Mouse (Mus musculus): Measurements from ENCODE around the gene Galr3. TPM values are rescaled to one million over a fixed set of nuclear protein-coding genes. Genes with fewer than 3 reads are reported as not detected.
A peak's percentile ranks its signal among the peaks of the same experiment; 100 is the strongest.

Gene Galr3
- total and polyA plus RNA-seq, 3 experiments: 0.70 to 1.6 (median 1.2) TPM

GRCm38 (mm10) chr15:79062376-79063159 lies 20.9 kb downstream of the Galr3 start, which contains the start of gene Ankrd54 (continued):
- peak; percentile 60 for TF ChIP-seq NRF1 (IDR thresholded peaks at IDR 0.05; ENCODE audit: low read depth, low read length)
- peak; percentile 93 for TF ChIP-seq MXI1 (IDR thresholded peaks at IDR 0.05; ENCODE audit: low read depth, low read length)
- TF ChIP-seq MAZ (IDR thresholded peaks at IDR 0.05; ENCODE audit: low read depth, low read length): peak; percentile 64; the same call in 1 of the 2 replicates
- no peak for TF ChIP-seq JUND (conservative IDR thresholded peaks at IDR 0.05; ENCODE audit: low read depth, low read length)

- TF ChIP-seq MAFK (IDR thresholded peaks at IDR 0.05; ENCODE audit: insufficient replicate concordance, low read length) (no peak), TCF12 (IDR thresholded peaks at IDR 0.05; ENCODE audit: low read depth, low read length) (no peak; the same call in 1 of the 2 replicates), JUN (IDR thresholded peaks at IDR 0.05; ENCODE audit: insufficient read depth, low read depth, low read length) (peak; percentile 81), ELF1 (IDR thresholded peaks at IDR 0.05; ENCODE audit: low read depth, low read length) (no peak; the same call in 1 of the 2 replicates), RAD21 (IDR thresholded peaks at IDR 0.05; ENCODE audit: low read depth, low read length) (no peak), TBP (conservative IDR thresholded peaks at IDR 0.05; ENCODE audit: low read depth, low read length) (0 out of 2 replicates have a peak, but pooled peaks have one; percentile 37), SIN3A (IDR thresholded peaks at IDR 0.05; ENCODE audit: low read length) (peak; percentile 68; the same call in 1 of the 2 replicates), MAX (IDR thresholded peaks at IDR 0.05; ENCODE audit: low read length) (no peak), POLR2AphosphoS2 (IDR thresholded peaks at IDR 0.05; ENCODE audit: low read depth, low read length) (no peak), POLR2A (IDR thresholded peaks at IDR 0.05; ENCODE audit: low read depth, low read length) (no peak), CHD2 (IDR thresholded peaks at IDR 0.05; ENCODE audit: low read length) (no peak), CTCF (conservative IDR thresholded peaks at IDR 0.05 in 1 of 2, IDR thresholded peaks at IDR 0.05 in 1 of 2; ENCODE audit: low read depth in 2 of 2, low read length in 2 of 2) (no peak), CHD1 (IDR thresholded peaks at IDR 0.05; ENCODE audit: low read depth, low read length) (no peak), JUND (conservative IDR thresholded peaks at IDR 0.05; ENCODE audit: low read depth, low read length) (peak; percentile 92), UBTF (IDR thresholded peaks at IDR 0.05; ENCODE audit: low read depth, low read length) (peak; percentile 34; the same call in 1 of the 2 replicates), ZNF384 (IDR thresholded peaks at IDR 0.05; ENCODE audit: low read depth, low read length) (peak; percentile 99), EP300 (IDR thresholded peaks at IDR 0.05; ENCODE audit: low read length) (peak; percentile 48; the same call in 1 of the 2 replicates), MYC (IDR thresholded peaks at IDR 0.05; ENCODE audit: low read depth, low read length) (no peak; the same call in 1 of the 2 replicates), ETS1 (conservative IDR thresholded peaks at IDR 0.05; ENCODE audit: low read depth, low read length) (peak; percentile 23; the same call in 1 of the 2 replicates), IRF4 (IDR thresholded peaks at IDR 0.05; ENCODE audit: low read depth, low read length) (peak; percentile 93), ZMIZ1 (IDR thresholded peaks at IDR 0.05; ENCODE audit: low read depth, low read length) (no peak), BHLHE40 (IDR thresholded peaks at IDR 0.05; ENCODE audit: low read depth, low read length) (peak; percentile 86), MXI1 (IDR thresholded peaks at IDR 0.05; ENCODE audit: low read depth, low read length) (no peak), NELFE (IDR thresholded peaks at IDR 0.05; ENCODE audit: low read depth, low read length) (no peak), E2F4 (IDR thresholded peaks at IDR 0.05; ENCODE audit: insufficient replicate concordance, low read depth, low read length) (no peak; the same call in 1 of the 2 replicates), ZKSCAN1 (IDR thresholded peaks at IDR 0.05; ENCODE audit: borderline replicate concordance, low read depth, low read length) (no peak; the same call in 1 of the 2 replicates)
- H3K4me1 ChIP-seq (ENCODE audit: control insufficient read depth in 1 of 2, insufficient read depth in 2 of 2): peaks cover 20 to 59% of the 10 kb centered on the region in 2 experiments
- H3K4me3 ChIP-seq (replicated peaks in 1 of 3; ENCODE audit: low read depth in 2 of 3, low read length in 2 of 3, poor library complexity in 1 of 3): peak overlapping the region in 2 of 3 experiments; percentile 19 to 39
Observed at GRCm38 (mm10) chr15:79063160-79063740, 21.6 kb downstream of the Galr3 start.

More at GRCm38 (mm10) chr15:79063160-79063740, 21.6 kb downstream of the Galr3 start:
- H3K27ac ChIP-seq (ENCODE audit: insufficient read depth, low read depth): peak overlapping the region; percentile 63
- H3K36me3 ChIP-seq (replicated peaks in 1 of 2; ENCODE audit: control insufficient read depth in 1 of 2, insufficient read depth in 1 of 2, low read length in 1 of 2): peaks cover 27 to 30% of the 10 kb centered on the region in 2 experiments
- no peak for DNase-seq (ENCODE audit: extremely low read depth)
- peak overlapping the region; percentile 54 for H3K9ac ChIP-seq (ENCODE audit: insufficient read depth, low read depth)
- H3K9me3 ChIP-seq (replicated peaks; ENCODE audit: low read length): peaks cover 9% of the 10 kb centered on the region
- in situ Hi-C loops (cut with MboI; ENCODE audit: low pct_ligation_motif_present, low pct_unique_long_range_greater_than_20kb, low sequenced_read_pairs) (no loop called here), dilution Hi-C loops (cut with MboI; ENCODE audit: extremely low pct_ligation_motif_present, extremely low pct_unique_long_range_greater_than_20kb, low sequenced_read_pairs) (no loop called here)
- H3K79me2 ChIP-seq (replicated peaks; ENCODE audit: control insufficient read depth, extremely low read depth, insufficient read depth, poor library complexity, severe bottlenecking): peaks cover 17% of the 10 kb centered on the region
- H3K4me2 ChIP-seq (ENCODE audit: insufficient read depth, low read depth, poor library complexity, severe bottlenecking): peak overlapping the region; percentile 90
- H3K27me3 ChIP-seq (replicated peaks): no peaks in the 10 kb centered on the region

Measured in CH12.LX (cell line).